Mouse (Mus musculus) liver, embryonic 11.5 days (tissue): ENCODE results near the gene Clic5. TPM values are rescaled to one million over a fixed set of nuclear protein-coding genes. Genes with fewer than 3 reads are reported as not detected.

ENCODE experiments used
- ATAC-seq: fragments of 200-750 bp; cut with Nextera tagmentation; replicated peaks from 2 replicates; pipeline ENCODE4 v1.8.0; 2017; ENCODE audit warnings: moderate number of reproducible peaks, mild to moderate bottlenecking, moderate TSS enrichment, moderate library complexity; ENCODE audit not compliant: low FRiP score
- DNase-seq: peaks from one replicate; pipeline ENCODE4 v3.0.0-alpha.2; 2017; ENCODE audit warnings: low spot score
- H3K27ac ChIP-seq: fragments of 300-500 bp; sonication (generic); 2 replicates; pipeline ENCODE4 v1.5.1; 2014; ENCODE audit warnings: mild to moderate bottlenecking, low read depth, low read length, control low read depth
- H3K27me3 ChIP-seq: fragments of 300-500 bp; sonication (generic); replicated peaks from 2 replicates; pipeline ENCODE4 v1.6.1; 2014; ENCODE audit warnings: low read length, mixed read lengths; ENCODE audit not compliant: control insufficient read depth, insufficient read depth
- H3K36me3 ChIP-seq: fragments of 300-500 bp; sonication (generic); 2 replicates; pipeline ENCODE4 v1.6.1; 2014; ENCODE audit warnings: mild to moderate bottlenecking, low read length, moderate library complexity, mixed read lengths; ENCODE audit not compliant: control insufficient read depth, insufficient read depth
- H3K4me1 ChIP-seq: fragments of 300-500 bp; sonication (generic); replicated peaks from 2 replicates; pipeline ENCODE4 v1.6.1; 2014; ENCODE audit warnings: low read length, mixed read lengths; ENCODE audit not compliant: control insufficient read depth, insufficient read depth
- H3K4me2 ChIP-seq: fragments of 300-500 bp; sonication (generic); 2 replicates; pipeline ENCODE4 v1.6.1; 2014; ENCODE audit warnings: mild to moderate bottlenecking, control low read depth, moderate library complexity
- H3K4me3 ChIP-seq: fragments of 300-500 bp; sonication (generic); 2 replicates; pipeline ENCODE4 v1.5.1; 2014; ENCODE audit warnings: low read depth, low read length, control low read depth
- H3K9ac ChIP-seq: fragments of 300-500 bp; sonication (generic); 2 replicates; pipeline ENCODE4 v1.6.1; 2014; ENCODE audit warnings: low read depth, low read length, control low read depth
- H3K9me3 ChIP-seq: fragments of 300-500 bp; sonication (generic); 2 replicates; pipeline ENCODE4 v1.6.1; 2016; ENCODE audit warnings: low read length, inconsistent platforms, mixed read lengths; ENCODE audit not compliant: control insufficient read depth
- WGBS: fragments of 180-500 bp; shearing (Covaris S2); extraction: QIAGEN DNeasy Blood & Tissue Kit; methylation state at CpG from one replicate; pipeline ENCODE4 v1.1.7; 2014; 5-methylcytosine and 5-hydroxymethylcytosine counted together
- polyA plus RNA-seq: library from polyadenylated mRNA; unstranded; fragments of >200 nt; fragmentation: Nextera tagmentation; extraction: Ambion mirVana; gene quantifications from 2 replicates; pipeline ENCODE4 v1.2.1, GENCODE M21; 2014

The Clic5 gene
- polyA plus RNA-seq, 1 experiment from 2014 or later: 0.75 TPM

GRCm38 (mm10) chr17:44205562-44205961 lies 17.2 kb downstream of the Clic5 start:
- Histone ChIP-seq H3K9ac (no peak overlapping the region), H3K27me3 (no peaks in the 10 kb centered on the region), H3K4me1 (no peaks in the 10 kb centered on the region), H3K27ac (no peak overlapping the region), H3K9me3 (no peaks in the 10 kb centered on the region), H3K36me3 (no peaks in the 10 kb centered on the region), H3K4me3 (no peak overlapping the region), H3K4me2 (no peak overlapping the region)
- ATAC-seq (no peak), DNase-seq (no peak)
- WGBS: 75% methylated on average over 3 of the region's 3 CpGs

- Histone ChIP-seq H3K4me2 (no peak overlapping the region), H3K9me3 (no peaks in the 10 kb centered on the region), H3K9ac (no peak overlapping the region), H3K4me1 (no peaks in the 10 kb centered on the region), H3K27me3 (no peaks in the 10 kb centered on the region), H3K36me3 (no peaks in the 10 kb centered on the region), H3K4me3 (no peak overlapping the region), H3K27ac (no peak overlapping the region)
- WGBS: 73% methylated on average over 4 of the region's 4 CpGs
- no peak for DNase-seq
- no peak for ATAC-seq
Measured at GRCm38 (mm10) chr17:44208900-44209299, 20.5 kb downstream of the Clic5 start.

- Histone ChIP-seq H3K27me3 (no peaks in the 10 kb centered on the region), H3K27ac (no peak overlapping the region), H3K36me3 (no peaks in the 10 kb centered on the region), H3K4me3 (no peak overlapping the region), H3K9ac (no peak overlapping the region), H3K4me1 (no peaks in the 10 kb centered on the region), H3K9me3 (no peaks in the 10 kb centered on the region), H3K4me2 (no peak overlapping the region)
- 80% methylated on average over 5 of the region's 5 CpGs for WGBS
- DNase-seq (no peak), ATAC-seq (no peak)
Measured at GRCm38 (mm10) chr17:44212960-44213619, 24.7 kb downstream of the Clic5 start.

GRCm38 (mm10) chr17:44215196-44215799 lies 26.9 kb downstream of the Clic5 start:
- DNase-seq: no peak
- no peak for ATAC-seq
- H3K4me1 ChIP-seq: no peaks in the 10 kb centered on the region
- no peak overlapping the region for H3K9ac ChIP-seq
- no peak overlapping the region for H3K4me3 ChIP-seq
- no peaks in the 10 kb centered on the region for H3K9me3 ChIP-seq
- 81% methylated on average over 9 of the region's 9 CpGs for WGBS
- no peaks in the 10 kb centered on the region for H3K36me3 ChIP-seq
- H3K4me2 ChIP-seq: no peak overlapping the region
- no peak overlapping the region for H3K27ac ChIP-seq
- H3K27me3 ChIP-seq: no peaks in the 10 kb centered on the region

- Histone ChIP-seq H3K27ac (no peak overlapping the region), H3K4me1 (no peaks in the 10 kb centered on the region), H3K36me3 (no peaks in the 10 kb centered on the region), H3K4me2 (no peak overlapping the region), H3K9ac (no peak overlapping the region), H3K27me3 (no peaks in the 10 kb centered on the region), H3K9me3 (no peaks in the 10 kb centered on the region), H3K4me3 (no peak overlapping the region)
- ATAC-seq (no peak), DNase-seq (no peak)
- 51% methylated on average over 2 of the region's 2 CpGs for WGBS
Measured at GRCm38 (mm10) chr17:44217185-44217584, 28.8 kb downstream of the Clic5 start.

- WGBS: 73% methylated on average over 2 of the region's 2 CpGs
- no peak for ATAC-seq
- Histone ChIP-seq H3K27ac (no peak overlapping the region), H3K4me2 (no peak overlapping the region), H3K36me3 (no peaks in the 10 kb centered on the region), H3K9me3 (no peaks in the 10 kb centered on the region), H3K27me3 (no peaks in the 10 kb centered on the region), H3K4me1 (no peaks in the 10 kb centered on the region), H3K4me3 (no peak overlapping the region), H3K9ac (no peak overlapping the region)
- no peak for DNase-seq
Measured at GRCm38 (mm10) chr17:44219943-44220342, 31.6 kb downstream of the Clic5 start.

GRCm38 (mm10) chr17:44228428-44228827 lies 40.0 kb downstream of the Clic5 start:
- Histone ChIP-seq H3K4me1 (no peaks in the 10 kb centered on the region), H3K4me2 (no peak overlapping the region), H3K4me3 (no peak overlapping the region), H3K9me3 (no peaks in the 10 kb centered on the region), H3K27ac (no peak overlapping the region), H3K9ac (no peak overlapping the region), H3K27me3 (no peaks in the 10 kb centered on the region), H3K36me3 (no peaks in the 10 kb centered on the region)
- ATAC-seq (no peak), DNase-seq (no peak)
- 83% methylated on average over 5 of the region's 5 CpGs for WGBS

DNA sequence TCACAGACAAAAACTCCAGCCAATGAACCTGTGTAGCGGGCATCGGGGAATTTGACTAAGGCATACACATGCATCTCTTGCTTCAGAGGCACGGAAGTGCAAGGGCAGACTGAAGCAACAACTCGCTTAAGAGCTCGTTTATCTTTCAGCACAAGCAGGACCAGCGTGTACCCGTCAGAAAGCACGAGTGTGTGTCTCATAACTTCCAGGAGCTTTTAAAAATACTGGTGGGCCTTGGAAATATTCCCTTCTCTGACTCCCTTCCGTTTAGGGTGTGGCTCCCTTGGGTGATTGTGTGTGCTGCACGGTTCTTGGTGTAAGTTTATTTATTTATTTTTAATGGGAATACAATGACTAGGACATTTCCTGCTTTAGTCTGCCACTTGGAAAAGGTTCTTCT lies 41.7 kb downstream of the Clic5 start:
- Histone ChIP-seq H3K4me1 (no peaks in the 10 kb centered on the region), H3K27ac (no peak overlapping the region), H3K9me3 (no peaks in the 10 kb centered on the region), H3K9ac (no peak overlapping the region), H3K27me3 (no peaks in the 10 kb centered on the region), H3K36me3 (no peaks in the 10 kb centered on the region), H3K4me2 (no peak overlapping the region), H3K4me3 (no peak overlapping the region)
- ATAC-seq: no peak
- no peak for DNase-seq
- WGBS: 72% methylated on average over 10 of the region's 10 CpGs
